Mouse (Mus musculus) cerebellum, postnatal 4 days (tissue): ENCODE measurements around the gene Cdhr5.

Source experiments
- DNase-seq, 2 experiments: peaks; one replicate each; pipeline ENCODE4 v3.0.0; 2022; ENCODE audit warnings: low spot score in 2 of 2, mixed read lengths in 1 of 2

Cdhr5 gene

DNA sequence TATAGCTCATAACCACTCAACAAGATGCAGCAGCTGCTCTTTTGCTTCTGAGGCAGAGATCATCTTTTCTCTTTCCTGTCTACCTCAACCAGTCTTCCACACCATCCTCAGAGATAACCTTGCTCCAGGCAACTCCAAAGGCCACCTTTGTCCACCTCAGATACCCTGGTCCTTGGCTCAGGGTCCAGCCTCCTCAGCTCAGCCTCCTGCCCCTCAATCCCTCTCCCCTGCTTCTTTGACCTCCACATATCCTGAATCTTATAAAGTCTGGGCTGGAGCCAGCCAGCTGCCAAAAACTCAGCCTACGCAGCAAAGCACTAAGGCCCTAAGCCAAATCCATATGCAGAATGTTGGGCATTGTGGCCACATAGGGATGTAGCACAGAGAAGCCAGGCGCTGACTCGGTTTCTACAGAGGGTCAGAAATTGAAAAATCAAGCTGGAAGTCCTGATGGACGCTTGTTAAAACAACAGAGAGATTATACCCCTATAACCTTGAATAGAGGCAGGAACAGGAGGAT is 53.8 kb downstream of the Cdhr5 start:
- DNase-seq = no peak

DNA sequence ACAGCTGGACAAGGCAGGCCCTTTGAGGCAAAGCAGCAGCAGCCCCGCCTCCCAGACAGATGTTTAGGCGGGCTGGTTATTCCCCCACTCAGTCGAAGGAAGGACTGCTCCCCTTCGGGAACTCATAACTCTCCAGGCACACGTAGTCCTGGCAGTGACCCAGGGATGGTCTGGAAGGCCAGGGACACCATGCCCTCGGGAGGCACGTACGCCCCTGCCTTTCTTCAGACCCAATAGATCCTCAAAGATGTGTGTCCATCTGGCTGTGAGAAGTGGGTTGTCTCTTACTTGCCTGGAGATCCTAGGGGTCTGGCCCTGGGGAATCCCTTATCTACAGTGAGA is 54.5 kb downstream of the Cdhr5 start:
- DNase-seq = no peak

DNA sequence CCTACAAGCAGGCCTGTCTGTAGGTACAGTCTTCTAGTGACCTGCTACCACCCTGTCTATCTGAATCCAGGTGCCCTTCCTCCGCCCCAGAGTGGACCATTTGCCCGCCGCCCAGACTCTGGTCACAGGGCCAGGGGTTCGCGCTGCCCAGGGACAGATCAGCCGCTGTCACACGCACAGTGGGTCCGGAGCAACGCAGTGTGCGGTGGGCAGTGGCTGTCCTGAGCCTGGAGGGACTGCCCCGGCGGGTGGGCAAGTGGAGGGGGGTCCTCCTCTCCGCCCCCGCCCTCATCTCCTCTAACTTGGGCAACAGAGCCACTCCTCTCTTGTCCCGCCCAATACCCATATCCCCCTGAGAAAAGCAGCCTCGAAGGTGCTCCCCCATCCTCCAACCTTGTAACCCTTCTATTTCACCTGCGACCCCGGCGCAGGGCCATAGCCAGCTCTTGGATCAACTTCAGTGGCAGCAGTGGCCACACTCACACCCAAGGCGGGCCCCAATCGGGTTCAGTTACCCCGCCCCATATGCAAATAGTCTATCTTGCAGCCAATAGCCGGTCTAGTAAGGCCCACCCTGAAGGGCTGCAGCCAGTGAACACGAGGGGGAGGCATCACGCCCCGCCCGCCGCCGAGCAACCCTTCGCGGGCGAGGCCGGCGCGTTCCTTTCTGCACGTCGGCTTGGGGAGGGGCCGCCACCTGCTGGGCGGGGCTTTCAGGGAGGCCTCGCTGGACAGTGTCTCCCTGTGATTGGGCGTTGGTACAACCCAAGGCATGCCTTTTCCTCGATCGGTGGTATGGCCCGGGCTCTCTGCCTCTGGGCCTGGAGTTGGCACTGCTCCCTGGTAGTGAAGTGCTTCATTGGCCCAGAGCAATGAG is 55.1 kb downstream of the Cdhr5 start:
- peak; percentile 90 to 95 for DNase-seq

DNA sequence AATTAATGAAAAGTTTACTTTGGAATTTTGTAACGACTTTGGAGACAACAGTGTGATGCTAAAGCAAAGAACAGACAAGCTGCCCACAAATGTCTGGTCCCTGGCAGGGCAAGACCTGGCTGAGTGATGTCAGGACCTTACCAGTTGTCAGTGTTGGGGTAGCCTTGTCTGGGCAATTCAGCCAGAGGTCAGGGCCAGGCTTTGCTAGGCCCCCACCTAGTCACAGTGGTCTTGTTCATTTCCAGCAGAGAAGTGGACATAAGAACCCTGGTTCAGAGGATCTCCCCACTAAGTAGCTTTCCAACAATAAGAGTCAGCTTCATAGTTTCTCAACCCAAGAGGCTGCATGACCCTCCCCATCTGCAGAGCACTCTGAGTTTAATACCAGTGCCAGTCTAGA is 56.2 kb downstream of the Cdhr5 start:
- no peak for DNase-seq

DNA sequence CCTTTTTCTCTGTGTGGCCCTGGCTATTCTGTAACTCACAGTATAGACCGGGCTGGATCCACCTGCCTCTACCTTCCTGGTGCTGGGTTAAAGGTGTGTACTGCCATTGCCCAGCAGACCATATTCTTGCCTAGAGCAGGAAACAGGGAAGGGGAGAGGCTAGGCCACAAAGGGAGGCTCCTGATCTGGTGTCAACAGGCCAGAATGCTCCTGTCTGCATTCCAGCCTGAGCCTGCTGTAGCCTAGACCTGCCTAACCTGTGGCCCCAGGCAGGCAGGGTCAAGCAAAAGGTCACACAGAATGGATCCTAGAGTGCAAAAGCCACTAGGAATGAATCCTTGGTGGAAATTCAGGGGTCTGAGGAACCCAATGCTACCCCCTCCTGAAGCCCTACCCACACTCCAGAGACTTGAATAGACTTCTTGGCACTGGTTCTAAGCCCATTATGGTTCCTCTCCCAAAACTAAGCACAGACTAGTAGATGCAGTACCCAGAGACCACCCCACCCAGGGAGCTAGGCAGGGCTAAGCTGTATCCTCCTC is 57.0 kb downstream of the Cdhr5 start:
- no peak for DNase-seq
